Mouse (Mus musculus): Measurements from ENCODE around the gene Adgre1.

Gene Adgre1

DNA sequence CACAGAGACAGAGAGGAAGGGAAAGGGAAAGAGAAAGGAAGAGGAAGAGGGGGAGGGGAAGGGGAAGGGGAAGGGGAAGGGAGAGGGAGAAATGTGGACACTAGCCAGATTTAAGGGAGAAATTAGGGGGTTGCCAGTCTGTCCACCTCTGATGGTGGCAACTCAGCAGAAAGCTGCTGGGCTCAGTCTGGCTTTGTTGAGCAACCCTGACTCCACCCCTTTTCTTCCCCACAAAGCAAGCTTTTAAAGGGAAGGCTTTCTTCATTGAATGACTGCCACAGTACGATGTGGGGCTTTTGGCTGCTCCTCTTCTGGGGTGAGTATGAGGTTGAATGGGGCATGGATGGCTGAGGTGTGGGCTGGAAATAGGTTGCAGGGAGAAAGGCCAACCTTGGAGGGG is at the start of gene Adgre1:
TSS of gene Adgre1 (plus strand) at position 251 of the 400 bp plus-strand sequence.
- in situ Hi-C loops (cut with MboI, MseI), result no loop called here

DNA sequence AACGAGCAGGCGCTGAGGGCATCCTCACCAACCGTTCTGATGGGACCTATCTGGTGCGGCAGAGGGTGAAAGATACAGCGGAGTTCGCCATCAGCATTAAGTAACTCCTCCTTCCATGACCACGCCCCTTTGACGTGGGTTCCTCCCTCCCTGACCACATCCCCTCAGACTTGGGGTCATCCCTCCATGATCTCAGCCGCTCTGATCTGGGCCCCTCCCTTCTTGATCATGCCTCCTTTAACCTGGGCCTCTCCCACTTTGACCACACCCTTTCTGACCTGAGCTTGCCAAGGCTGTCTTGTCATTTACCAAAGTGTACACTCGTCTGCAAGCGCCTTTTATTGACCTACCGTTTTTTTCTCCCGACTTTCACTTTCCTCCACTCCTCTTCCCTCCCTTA is 46.7 kb upstream of the Adgre1 start:
- in situ Hi-C loops (cut with MboI, MseI), result no loop called here

DNA sequence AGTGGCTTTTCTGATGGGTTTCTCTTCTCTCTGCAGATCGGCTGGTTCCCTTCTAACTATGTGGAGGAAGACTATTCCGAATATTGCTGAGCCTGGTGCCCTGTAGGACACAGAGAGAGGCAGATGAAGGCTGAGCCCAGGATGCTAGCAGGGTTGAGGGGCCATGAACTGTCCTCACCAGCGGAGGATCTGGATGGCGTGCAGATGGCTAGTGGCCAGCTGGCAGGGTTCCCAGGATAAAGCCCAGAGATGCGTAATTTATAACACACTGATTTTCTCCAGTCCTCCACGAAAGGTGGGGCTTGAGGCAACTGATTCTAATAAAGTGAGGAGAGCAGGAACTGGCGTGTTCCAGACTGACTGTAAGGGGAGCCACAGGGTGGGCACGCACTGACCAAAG is 30.9 kb upstream of the Adgre1 start:
- in situ Hi-C loops (cut with MboI, MseI), result no loop called here

DNA sequence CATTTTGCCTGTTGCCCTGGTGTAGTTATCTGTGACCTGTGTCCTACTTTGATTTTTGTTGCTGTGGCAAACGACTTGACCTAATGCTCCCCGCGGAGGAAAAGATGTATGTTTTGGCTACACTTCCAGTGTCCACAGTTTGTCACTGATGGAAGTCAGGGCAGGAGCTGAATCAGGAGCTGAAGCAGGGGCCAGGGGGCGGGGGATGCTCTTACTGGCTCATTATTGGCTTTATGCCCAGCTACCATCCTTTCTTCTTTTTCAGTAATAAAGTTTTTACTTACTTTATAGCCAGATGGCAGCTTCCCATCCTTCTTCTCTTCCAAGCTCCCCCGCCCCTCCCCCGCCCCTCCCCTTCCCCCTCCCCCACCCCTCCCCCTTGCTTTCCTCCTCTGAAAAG is 29.5 kb upstream of the Adgre1 start:
- in situ Hi-C loops (cut with MboI, MseI), result no loop called here

DNA sequence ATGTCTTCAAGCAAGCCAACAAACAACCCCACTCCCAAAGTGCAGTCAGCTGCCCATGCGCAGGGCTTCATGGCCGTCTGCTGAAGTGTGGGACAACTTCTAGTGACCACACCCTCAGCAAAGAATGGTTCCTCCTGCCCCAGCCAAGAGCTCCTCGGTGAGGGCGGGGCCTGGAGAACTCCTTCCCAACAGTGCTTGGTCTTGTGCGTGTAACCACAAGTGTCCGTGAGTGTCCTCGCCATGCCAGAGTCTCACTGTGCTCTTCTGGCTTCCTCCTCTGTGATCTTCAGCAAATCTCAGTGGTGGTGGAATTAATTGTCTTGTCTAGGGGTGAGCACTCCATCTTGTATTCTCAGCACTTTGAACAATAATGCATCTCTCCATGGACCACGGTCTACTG is 27.5 kb upstream of the Adgre1 start:
- in situ Hi-C loops (cut with MboI, MseI), result loop anchor here (5.0 to 10.0 kb wide), 2 partner anchors 114 to 246 kb away; partner anchors contain the start of gene Tubb4a

DNA sequence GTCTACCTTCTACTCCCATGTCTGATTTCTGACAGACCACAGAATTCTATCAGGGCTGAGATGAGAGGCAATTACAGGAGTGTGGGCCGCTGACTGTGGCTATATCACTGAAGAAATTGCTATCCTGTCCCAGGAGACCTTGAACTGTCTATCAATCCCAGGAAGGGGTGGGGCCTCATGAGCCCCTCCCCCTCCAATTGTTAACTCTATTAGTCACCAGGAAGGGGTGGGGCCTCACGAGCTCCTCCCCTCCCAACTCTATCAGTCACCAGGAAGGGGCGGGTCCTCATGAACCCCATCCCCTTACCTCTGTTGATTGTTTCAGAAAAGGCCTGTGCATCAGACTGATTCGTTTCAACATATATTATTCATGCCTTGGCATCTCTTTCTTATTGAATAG is 26.2 kb upstream of the Adgre1 start:
- in situ Hi-C loops (cut with MboI, MseI), result loop anchor here (5.0 to 10.0 kb wide), 2 partner anchors 115 to 247 kb away; partner anchors contain the start of gene Tubb4a

DNA sequence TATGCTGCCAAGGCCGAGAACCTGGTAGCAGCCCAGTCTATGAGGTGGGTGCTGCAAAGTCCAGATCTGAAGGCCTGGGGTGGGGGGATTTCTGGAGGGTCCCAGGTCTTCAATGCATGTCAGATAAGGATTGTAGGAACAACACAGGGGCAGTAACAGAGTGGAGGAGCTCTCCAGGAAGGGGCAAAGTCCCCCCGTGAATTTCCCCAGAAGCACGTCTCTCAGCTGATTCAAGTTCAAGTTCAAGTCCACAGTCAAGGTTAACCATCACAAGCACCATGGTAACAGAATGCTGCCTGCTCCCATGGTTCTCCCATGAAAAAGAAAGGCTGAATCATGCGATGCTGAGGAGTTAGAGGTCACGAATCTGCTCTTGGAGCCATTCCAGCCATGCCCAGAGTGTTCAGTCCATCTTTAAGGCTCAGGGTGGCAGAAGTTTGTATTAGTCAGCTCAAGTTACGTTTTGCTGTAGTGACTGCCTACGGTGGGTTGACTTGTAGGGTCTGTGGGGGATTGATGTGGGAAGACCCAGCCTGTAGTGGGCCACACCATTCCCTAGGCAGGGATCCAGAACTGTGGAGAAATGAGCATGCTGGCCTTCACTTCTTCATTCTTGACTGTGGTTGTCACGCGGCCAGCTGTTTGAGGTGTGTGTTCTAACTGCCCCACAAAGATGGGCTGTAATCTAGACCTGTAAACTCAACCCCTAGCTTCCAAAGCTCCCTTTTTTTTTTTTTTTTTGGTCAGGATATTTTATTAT is 24.3 kb upstream of the Adgre1 start:
- in situ Hi-C loops (cut with MboI, MseI), result loop anchor here (5.0 to 10.0 kb wide), 2 partner anchors 117 to 249 kb away; partner anchors contain the start of gene Tubb4a

DNA sequence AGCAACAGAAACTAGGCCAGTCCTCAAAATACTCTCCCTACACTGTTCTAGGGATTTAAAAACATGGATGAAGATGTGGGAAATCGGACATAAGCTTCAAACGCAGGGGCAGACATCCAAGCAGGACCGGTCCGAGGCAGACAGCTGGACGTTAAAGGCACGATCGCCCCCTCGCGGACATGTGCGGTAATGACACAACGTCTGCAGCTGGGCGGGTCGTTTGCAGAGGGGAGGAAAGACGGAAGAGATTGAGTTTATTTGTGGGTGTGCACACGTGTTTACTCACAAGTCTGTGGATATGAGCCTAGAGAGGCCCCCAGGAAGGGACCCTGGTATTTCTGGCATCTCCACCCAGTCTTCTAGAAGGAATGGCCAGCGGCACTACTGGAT is 23.7 kb upstream of the Adgre1 start:
- in situ Hi-C loops (cut with MboI, MseI), result loop anchor here (5.0 to 10.0 kb wide), 3 partner anchors 117 to 337 kb away; partner anchors contain the start of genes Alkbh7 and Tubb4a

DNA sequence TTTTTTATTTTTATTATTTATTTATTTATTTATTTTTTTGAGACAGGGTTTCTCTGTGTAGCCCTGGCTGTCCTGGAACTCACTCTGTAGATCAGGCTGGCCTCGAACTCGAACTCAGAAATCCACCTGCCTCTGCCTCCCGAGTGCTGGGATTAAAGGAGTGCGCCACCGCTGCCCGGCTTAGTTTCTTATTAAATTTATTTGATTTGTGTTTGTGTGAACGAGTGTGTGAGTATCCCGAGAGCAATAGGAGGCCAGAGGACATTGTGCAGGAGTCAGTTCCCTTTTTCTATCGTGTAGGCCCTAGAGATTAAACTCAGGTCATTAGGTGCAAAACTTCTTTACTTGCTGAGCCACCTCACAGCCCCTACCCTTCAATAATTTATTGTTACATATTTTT is 23.3 kb upstream of the Adgre1 start:
- in situ Hi-C loops (cut with MboI, MseI), result loop anchor here (5.0 to 10.0 kb wide), 2 partner anchors 250 to 338 kb away; partner anchors contain the start of genes Alkbh7 and Tubb4a

DNA sequence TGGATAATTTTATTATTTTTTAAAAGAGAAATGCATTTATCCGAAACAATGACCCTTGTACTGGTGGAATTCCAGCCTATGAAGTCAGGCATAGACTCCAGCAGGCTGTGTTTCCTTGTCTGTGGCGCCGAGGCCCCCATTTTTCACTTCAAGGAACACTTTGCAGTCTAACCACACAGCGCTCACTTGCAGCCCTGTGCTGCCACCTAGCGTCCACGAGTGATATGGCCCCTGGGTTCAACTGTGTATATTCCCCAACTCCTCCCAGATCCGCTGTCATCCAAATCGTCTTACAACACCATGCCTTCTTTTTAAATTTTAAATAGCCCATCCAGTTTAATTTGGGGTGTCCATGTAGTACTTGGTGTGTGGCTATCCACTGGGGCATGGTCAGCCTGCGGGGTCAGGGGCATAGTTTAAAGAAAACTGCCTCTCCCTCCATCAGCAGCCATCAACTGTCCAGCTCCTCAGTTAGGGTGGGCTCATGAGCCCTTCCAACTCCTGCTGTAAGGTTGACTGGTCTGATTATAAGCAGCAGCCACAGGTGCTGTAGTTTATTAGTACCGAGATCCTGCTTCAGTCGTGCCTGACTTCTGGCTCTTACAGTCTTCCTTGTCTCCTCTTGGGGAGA is 22.7 kb upstream of the Adgre1 start:
- in situ Hi-C loops (cut with MboI, MseI), result loop anchor here (5.0 to 10.0 kb wide), 2 partner anchors 251 to 338 kb away; partner anchors contain the start of genes Alkbh7 and Tubb4a

DNA sequence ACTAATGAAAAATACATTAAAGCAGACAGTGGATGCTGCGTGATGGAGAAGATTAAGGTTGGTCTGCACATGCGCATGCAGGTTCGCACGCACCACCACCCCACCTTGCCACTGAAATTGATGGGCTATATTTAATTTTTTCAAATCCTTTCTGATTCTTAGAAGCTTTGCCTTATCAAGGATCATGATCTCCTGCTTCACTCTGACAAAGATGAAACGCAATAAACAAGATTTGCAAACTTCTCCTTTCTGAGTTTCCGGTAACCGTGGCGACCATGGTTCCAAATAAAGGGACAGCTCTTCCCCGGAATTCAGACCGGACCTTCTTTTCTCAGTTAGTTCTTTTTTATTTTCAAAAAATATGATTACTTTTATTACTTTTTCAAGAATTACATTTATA is 20.5 kb upstream of the Adgre1 start:
- in situ Hi-C loops (cut with MboI, MseI), result loop anchor here (5.0 to 10.0 kb wide), 2 partner anchors 253 to 341 kb away; partner anchors contain the start of genes Alkbh7 and Tubb4a

DNA sequence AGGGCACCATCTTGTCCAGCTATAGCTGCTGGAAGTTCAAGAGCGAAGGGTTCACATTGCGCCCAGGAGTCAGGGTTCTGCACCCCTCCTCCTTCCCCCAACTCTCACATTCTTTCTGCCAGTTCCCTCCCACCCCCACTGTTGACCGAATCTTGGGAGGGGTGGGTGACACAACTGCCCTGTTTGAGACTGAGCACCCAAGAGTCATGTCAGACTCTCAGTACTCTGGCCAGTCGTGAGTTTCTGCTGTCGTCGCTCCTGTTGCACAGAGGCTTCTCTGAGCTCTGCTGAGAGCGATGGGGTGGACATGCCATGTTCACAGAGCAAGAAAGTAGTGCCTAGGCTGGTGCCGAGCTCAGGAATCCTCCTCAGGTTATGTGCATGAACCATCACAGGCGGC is 19.2 kb upstream of the Adgre1 start:
- in situ Hi-C loops (cut with MboI, MseI), result loop anchor here (5.0 to 10.0 kb wide), 2 partner anchors 254 to 342 kb away; partner anchors contain the start of genes Alkbh7 and Tubb4a

DNA sequence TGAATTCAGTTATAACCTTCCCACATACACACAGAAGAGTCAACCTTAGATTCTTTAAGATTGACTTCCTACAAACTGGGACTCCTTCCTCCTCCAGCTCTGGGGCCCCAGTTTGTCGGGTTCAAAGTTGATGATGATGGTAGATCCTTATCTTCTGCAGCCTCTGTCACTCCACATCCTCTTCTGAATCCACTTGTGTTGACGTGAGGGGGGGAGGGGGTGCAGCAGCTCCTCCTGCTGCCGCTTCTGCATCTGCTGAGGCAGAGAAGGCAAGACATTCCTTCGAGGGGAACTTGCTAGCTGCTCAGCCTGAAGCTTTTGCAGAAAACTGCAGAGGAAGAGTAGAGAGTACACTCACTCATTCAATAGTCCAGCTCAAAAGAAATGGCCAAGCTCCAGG is 16.9 kb upstream of the Adgre1 start:
- in situ Hi-C loops (cut with MboI, MseI), result no loop called here

DNA sequence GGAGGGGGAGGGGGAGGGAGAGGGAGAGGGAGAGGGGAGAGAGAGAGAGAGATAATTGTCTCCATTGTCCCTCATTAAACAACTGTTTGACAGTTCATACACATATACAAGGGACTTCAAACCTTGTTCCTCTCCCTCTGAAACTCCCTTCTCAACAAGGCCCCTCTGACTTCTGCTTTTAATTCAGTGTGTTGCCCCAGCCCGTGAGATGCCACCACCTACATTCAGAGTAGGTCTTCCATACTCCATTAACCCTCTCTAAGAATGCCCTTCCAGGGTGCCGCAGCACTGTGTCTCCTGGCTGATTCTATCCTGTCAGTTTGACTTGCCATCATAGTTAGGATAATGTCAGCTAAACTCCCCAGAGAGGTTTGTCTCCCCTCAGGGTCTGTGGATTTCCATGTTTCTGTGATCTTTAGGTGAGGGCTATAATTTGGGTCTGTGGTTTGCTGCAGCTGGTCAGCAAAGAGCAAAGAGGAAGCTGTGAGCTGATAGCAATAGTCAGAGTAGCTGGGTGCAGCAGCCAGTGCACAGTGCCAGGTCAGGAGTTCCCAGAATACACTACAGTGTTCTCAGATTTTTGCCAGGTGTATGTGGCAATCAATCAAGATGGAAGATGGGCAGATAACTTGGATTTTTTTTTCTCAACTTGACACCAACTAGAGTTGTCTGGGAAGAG is 14.3 kb upstream of the Adgre1 start:
- in situ Hi-C loops (cut with MboI, MseI), result no loop called here

DNA sequence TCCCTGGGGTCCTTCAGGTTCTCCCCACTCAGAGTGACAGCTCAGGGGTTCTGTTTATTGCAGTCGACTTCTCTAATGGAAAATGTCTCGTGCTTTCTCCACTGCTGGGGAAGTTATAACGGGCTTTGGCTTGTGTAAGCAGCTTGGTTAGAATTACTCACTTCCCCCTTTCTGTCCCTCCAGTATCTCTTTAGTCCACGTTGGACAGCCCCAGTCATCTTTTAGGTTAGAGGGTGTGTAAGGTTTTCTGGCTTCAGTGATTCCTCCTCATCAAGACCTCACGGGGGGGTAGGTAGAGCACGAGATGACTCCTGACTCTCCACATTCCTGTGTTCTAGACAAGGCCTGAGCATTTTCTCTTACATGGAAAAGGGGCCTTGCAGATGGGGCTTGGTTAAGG is 11.5 kb upstream of the Adgre1 start:
- in situ Hi-C loops (cut with MboI, MseI), result no loop called here

DNA sequence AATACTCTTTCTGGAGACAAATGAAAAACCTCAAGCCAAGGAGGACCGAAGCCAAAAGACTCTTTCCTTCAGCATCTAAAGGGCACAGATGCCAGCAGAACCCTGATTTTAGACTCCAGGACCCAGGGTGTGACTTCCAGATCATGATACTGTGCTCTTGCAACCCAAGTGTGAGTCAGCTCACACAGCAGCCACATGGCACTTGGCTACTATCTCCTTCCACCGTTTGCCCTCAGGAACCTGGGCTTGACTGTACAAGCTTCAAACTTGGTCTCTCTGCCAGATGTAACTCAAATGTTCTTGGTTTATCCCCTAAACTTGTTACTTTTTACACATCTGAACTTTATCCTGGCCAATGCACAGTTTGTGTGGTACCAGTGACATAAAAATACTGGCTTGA is 10.7 kb upstream of the Adgre1 start:
- in situ Hi-C loops (cut with MboI, MseI), result no loop called here

DNA sequence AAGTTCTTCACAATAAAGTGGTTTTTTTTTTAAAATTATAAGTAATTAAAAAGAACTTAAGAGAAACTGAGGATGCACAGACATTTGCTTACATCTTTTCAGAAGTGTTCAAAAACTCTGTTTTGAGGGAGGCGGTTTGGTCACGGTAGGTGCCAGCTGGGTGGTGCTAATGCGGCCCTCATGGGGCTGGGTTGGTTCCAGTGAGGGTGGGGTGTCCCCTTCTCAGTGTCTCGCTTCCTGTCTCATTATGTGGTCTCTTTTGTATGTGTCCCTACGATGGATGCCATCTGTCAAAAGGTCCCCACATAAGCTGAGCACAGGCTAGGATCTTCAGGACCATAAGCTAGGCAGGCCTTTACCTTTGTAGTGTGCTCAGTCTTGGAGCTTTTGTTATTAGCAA is 9.4 kb upstream of the Adgre1 start:
- in situ Hi-C loops (cut with MboI, MseI), result no loop called here

DNA sequence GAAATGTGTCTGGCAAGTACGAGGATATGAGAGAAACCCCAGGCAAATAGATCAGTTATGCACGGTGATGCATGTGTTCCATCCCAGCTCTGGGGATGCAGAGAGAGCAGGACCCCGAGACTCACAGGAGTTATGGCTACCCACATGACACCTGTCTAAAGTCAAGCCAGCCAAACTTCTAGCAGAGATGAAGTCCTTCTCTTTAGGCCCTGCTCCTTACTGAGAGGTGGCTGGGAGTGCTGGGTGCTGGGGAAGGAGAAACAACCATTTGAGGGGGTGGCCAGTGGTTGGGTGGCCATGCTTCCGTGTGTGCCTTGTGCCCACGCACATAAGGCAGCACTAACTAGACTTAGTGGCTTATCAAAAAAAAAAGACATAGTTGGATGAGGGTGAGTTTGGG is 8.3 kb upstream of the Adgre1 start:
- in situ Hi-C loops (cut with MboI, MseI), result no loop called here

DNA sequence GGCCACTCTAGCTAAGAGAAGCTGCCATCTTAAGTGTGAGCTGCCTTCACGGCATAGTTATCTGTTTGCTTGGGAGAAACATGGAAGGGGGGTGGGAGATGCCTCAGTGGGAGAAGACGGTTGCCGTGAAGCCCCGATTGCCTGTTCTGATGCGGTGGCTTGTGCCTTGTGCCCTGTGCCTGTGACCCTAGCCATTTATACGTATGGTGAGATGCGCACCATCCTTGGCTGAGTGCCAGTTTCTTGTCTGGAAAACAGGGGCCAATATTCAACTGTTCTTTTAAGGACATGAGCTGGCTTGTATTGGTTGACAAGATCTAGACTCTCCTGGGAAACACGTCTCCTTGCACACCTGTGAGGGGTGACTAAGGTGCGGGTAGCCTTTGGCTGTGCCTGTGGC is 7.4 kb upstream of the Adgre1 start:
- in situ Hi-C loops (cut with MboI, MseI), result no loop called here

DNA sequence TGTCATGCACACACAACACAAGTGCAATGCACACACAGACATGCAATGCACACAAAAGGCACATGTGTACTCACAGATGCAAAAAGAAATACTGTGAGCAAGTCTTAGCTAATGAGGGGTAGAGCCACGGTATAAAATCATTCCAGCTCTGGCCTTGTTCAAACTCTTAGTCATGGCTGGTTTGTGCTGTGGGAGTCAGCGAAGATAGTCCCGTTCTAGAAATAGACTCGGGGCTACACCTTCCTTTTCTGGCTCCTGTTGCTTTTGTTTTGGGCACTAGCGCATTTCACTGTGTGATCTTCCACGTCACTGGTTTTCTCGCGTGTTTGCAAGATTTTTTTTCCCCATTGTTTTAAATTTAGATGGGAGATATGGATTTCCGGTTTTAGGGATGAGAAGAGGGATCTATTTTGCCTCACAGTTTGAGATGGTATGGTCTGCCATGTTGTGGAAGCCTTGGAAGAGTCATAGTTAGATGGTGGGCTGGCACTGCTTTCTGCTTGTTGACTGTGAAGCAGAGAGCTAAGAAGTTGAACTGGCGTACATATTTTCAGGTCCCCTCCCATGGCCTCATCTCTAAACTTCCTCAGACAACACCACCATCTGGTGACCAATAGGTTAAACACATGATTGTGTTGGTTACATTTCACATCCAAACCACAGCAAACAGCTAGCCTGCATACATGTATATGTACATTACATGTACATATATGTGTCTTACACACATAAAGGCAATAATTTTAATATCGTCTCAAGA is 1.2 kb downstream of the Adgre1 start:
- in situ Hi-C loops (cut with MboI, MseI), result no loop called here

All from T-helper 1 cell (primary cell).